Mouse (Mus musculus): ENCODE measurements at regions not wholly inside any gene's neighbourhood (a gene's known extent, or its start where the extent isn't known, plus 50 kb on each side); places are given as distances from the start of the nearest gene placed in this dataset.

DNA sequence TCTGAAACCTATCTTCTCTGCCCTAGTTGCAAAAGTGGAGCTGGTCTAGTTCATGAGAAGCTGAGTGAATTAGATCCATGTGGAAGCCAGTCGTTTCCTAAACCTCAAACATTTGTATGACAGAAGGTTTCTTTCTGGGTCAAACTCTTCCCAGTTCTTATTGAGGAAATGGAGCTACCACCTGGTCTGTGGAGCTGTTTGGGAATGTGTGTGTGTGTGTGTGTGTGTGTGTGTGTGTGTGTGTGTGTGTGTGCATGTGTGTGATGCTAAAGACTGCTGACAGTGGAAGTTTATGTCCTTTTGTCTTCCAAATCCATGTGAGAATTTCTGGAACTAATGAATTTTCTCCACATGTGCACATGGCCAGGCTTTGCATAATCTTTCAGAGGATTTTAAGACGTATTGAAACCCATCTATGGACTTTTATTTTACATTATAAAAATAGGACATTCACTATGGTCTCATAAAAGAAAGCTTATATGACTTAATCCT, 324.9 kb upstream of the Nr2f1 start:
- H3K27me3 ChIP-seq (replicated peaks; ENCODE audit: control insufficient read depth, insufficient read depth, low read length) = no peaks in the 10 kb centered on the region
- H3K36me3 ChIP-seq (ENCODE audit: control insufficient read depth, insufficient read depth, low read length) = no peaks in the 10 kb centered on the region
- H3K27ac ChIP-seq (ENCODE audit: low read depth) = no peak overlapping the region
- no peak overlapping the region for H3K9ac ChIP-seq (ENCODE audit: low read length)
- DNase-seq (ENCODE audit: low spot score) (no peak), ATAC-seq (replicated peaks; ENCODE audit: low FRiP score, low TSS enrichment, low read depth) (no peak)
- H3K4me2 ChIP-seq (ENCODE audit: low read length) = no peak overlapping the region
- no peaks in the 10 kb centered on the region for H3K9me3 ChIP-seq (ENCODE audit: control insufficient read depth, low read length)
- WGBS = 71% methylated on average over 2 of the region's 2 CpGs
- H3K4me3 ChIP-seq (ENCODE audit: low read depth, low read length) = no peak overlapping the region
- no peaks in the 10 kb centered on the region for H3K4me1 ChIP-seq (replicated peaks; ENCODE audit: control insufficient read depth, insufficient read depth, low read length)

DNA sequence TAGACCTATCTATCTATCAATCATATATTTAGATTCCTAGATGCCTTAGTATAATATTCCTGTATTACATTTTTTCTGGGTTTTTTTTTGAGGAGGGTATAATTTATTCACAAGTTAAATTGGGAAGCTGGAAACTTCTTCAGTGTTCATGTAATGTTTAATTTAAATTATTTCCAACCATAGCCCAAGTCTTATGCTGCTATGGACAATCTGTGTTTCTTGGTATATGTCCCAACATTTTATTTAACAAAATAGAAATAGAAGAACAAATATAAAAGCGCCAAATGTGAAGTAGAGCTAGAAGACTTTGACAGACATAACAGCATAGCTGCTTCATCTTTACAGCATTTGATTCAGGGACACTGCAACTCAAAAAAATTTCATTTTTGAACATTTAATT, 321.2 kb upstream of the Nr2f1 start:
- Histone ChIP-seq H3K9ac (ENCODE audit: low read length) (no peak overlapping the region), H3K27ac (ENCODE audit: low read depth) (no peak overlapping the region), H3K4me1 (replicated peaks; ENCODE audit: control insufficient read depth, insufficient read depth, low read length) (no peaks in the 10 kb centered on the region), H3K4me2 (ENCODE audit: low read length) (no peak overlapping the region), H3K4me3 (ENCODE audit: low read depth, low read length) (no peak overlapping the region), H3K9me3 (ENCODE audit: control insufficient read depth, low read length) (no peaks in the 10 kb centered on the region), H3K36me3 (ENCODE audit: control insufficient read depth, insufficient read depth, low read length) (no peaks in the 10 kb centered on the region), H3K27me3 (replicated peaks; ENCODE audit: control insufficient read depth, insufficient read depth, low read length) (no peaks in the 10 kb centered on the region)
- DNase-seq (ENCODE audit: low spot score) (no peak), ATAC-seq (replicated peaks; ENCODE audit: low FRiP score, low TSS enrichment, low read depth) (no peak)
- WGBS = 96% methylated on average over 1 of the region's 1 CpGs

DNA sequence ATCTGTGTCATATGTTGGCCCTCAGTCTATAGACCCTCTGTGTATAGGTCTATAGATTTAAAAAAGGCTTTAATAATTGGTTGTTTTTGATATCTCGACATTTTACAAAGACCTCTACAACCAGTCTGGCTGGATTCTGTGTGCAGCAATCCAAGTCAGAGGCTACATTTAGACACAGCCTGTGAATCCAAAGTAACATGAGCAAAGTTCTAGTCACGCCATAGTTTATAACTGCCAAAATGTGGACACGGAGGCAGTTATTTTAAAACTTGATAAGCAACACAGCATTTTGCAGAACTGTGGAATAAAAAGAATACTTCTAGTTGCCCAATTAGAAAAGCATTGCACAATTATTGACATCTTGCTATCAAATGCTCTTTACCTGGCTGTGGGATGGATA, 320.6 kb upstream of the Nr2f1 start:
- Histone ChIP-seq H3K36me3 (ENCODE audit: control insufficient read depth, insufficient read depth, low read length) (no peaks in the 10 kb centered on the region), H3K4me3 (ENCODE audit: low read depth, low read length) (no peak overlapping the region), H3K27ac (ENCODE audit: low read depth) (no peak overlapping the region), H3K9ac (ENCODE audit: low read length) (no peak overlapping the region), H3K9me3 (ENCODE audit: control insufficient read depth, low read length) (no peaks in the 10 kb centered on the region), H3K4me1 (replicated peaks; ENCODE audit: control insufficient read depth, insufficient read depth, low read length) (no peaks in the 10 kb centered on the region), H3K27me3 (replicated peaks; ENCODE audit: control insufficient read depth, insufficient read depth, low read length) (no peaks in the 10 kb centered on the region), H3K4me2 (ENCODE audit: low read length) (no peak overlapping the region)
- 84% methylated on average over 3 of the region's 3 CpGs for WGBS
- DNase-seq (ENCODE audit: low spot score) = no peak
- no peak for ATAC-seq (replicated peaks; ENCODE audit: low FRiP score, low TSS enrichment, low read depth)

DNA sequence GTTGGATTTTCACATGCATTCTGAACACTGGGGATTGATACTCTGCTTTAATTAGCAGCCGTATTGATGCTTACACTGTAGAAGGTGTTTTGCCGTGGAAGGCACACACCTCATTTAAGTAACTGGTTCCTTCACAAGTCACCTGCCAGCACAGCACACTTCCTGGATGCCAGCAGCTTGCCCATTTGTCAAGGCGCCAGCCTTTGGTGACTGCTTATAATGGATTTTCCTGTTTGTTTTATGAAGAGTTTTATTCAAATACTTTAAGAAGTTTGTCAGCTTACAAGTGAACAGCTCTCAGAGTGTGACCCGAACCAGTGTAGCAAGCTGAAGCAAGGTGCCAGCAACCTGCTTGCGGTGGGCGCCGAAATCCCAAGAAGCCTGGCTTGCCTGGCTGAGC, 301.0 kb upstream of the Nr2f1 start:
- Histone ChIP-seq H3K27me3 (replicated peaks; ENCODE audit: control insufficient read depth, insufficient read depth, low read length) (no peaks in the 10 kb centered on the region), H3K9ac (ENCODE audit: low read length) (no peak overlapping the region), H3K4me3 (ENCODE audit: low read depth, low read length) (no peak overlapping the region), H3K4me2 (ENCODE audit: low read length) (no peak overlapping the region), H3K27ac (ENCODE audit: low read depth) (no peak overlapping the region), H3K4me1 (replicated peaks; ENCODE audit: control insufficient read depth, insufficient read depth, low read length) (no peaks in the 10 kb centered on the region), H3K9me3 (ENCODE audit: control insufficient read depth, low read length) (no peaks in the 10 kb centered on the region), H3K36me3 (ENCODE audit: control insufficient read depth, insufficient read depth, low read length) (no peaks in the 10 kb centered on the region)
- WGBS = 83% methylated on average over 7 of the region's 7 CpGs
- no peak for ATAC-seq (replicated peaks; ENCODE audit: low FRiP score, low TSS enrichment, low read depth)
- DNase-seq (ENCODE audit: low spot score) = no peak

DNA sequence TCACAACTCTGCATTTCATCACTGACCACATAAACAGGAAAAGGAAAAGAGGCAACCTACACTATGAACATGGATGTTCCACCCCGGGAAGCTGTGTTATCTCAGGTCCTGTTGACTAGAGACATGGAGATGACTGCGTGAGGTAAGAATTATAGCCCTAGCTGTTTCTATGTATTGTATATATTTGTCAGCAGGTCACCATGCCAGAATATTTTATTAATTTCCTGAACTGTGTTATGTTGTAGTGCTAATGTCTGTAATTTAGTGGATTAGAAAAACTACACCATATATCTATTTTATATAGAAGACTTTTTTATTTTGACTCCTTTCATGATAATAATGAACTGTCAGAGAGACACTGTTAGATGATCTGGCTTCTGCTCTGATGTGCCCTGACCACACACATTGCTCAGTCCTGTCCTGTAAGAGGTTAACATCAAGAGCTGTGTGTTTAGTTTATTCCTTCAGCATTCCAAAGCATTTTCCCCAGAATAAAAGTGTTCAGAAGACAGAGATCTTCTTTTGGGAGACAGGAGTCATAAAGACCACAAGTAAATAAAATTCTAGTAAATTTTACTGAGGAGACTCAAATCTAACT, 284.3 kb upstream of the Nr2f1 start:
- DNase-seq (ENCODE audit: low spot score) (no peak), ATAC-seq (replicated peaks; ENCODE audit: low FRiP score, low TSS enrichment, low read depth) (no peak)
- H3K36me3 ChIP-seq (ENCODE audit: control insufficient read depth, insufficient read depth, low read length) = no peaks in the 10 kb centered on the region
- H3K9me3 ChIP-seq (ENCODE audit: control insufficient read depth, low read length) = 0 out of 2 replicates have a peak, but pooled peaks cover 2% of the 10 kb centered on the region
- H3K27me3 ChIP-seq (replicated peaks; ENCODE audit: control insufficient read depth, insufficient read depth, low read length) = no peaks in the 10 kb centered on the region
- H3K4me1 ChIP-seq (replicated peaks; ENCODE audit: control insufficient read depth, insufficient read depth, low read length) = peaks cover 8% of the 10 kb centered on the region
- peak overlapping the region; percentile 20; the same call in 1 of the 2 replicates for H3K4me2 ChIP-seq (ENCODE audit: low read length)
- no peak overlapping the region for H3K4me3 ChIP-seq (ENCODE audit: low read depth, low read length)
- H3K27ac ChIP-seq (ENCODE audit: low read depth) = no peak overlapping the region
- H3K9ac ChIP-seq (ENCODE audit: low read length) = no peak overlapping the region
- WGBS = 34% methylated on average over 2 of the region's 2 CpGs

DNA sequence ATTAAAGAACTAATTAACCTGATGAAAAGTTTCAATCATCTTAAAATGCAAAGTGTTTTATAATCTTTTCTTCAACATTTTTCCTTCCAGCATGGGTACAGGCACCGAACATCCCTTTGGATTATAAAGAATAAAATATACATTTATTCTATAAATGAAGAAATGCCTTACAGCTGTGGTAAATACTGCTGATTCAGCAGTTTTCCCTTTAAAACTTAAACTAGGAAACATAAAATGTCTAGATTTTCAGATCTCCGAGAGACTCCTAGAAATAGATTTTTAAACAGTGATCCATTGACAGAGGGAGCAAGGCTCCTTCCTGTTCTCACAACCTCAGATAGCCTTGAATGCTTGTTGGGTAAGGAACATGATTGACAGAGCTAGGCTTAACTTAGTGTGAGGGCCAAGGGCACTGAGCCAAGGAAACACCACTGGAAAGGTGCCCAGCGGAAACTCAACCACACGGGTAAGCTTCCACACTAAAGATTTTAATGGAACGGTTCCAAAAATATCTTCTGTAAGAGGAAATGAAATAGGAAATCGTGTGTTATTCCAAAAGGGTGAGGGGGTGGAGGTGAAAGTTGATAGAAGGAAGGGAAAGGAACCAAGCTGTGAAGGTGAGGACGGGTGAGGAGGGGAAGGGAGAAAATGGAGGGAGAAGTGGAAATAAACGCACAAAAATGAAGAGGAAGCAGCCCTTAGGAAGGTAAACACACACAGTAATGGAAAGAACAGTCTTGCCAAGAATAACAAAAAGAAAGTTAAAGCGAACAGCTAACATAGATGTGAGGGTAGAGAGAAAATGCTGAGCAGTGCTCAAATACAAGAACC, 283.6 kb upstream of the Nr2f1 start:
- H3K4me2 ChIP-seq (ENCODE audit: low read length) = peak overlapping the region; percentile 20; the same call in 1 of the 2 replicates
- no peak overlapping the region for H3K9ac ChIP-seq (ENCODE audit: low read length)
- peaks cover 8% of the 10 kb centered on the region for H3K4me1 ChIP-seq (replicated peaks; ENCODE audit: control insufficient read depth, insufficient read depth, low read length)
- 0 out of 2 replicates have a peak, but pooled peaks cover 2% of the 10 kb centered on the region for H3K9me3 ChIP-seq (ENCODE audit: control insufficient read depth, low read length)
- H3K27ac ChIP-seq (ENCODE audit: low read depth) = 0 out of 2 replicates have a peak overlapping the region, but pooled peaks have one; percentile 18
- WGBS = 38% methylated on average over 9 of the region's 9 CpGs
- no peaks in the 10 kb centered on the region for H3K27me3 ChIP-seq (replicated peaks; ENCODE audit: control insufficient read depth, insufficient read depth, low read length)
- H3K36me3 ChIP-seq (ENCODE audit: control insufficient read depth, insufficient read depth, low read length) = no peaks in the 10 kb centered on the region
- H3K4me3 ChIP-seq (ENCODE audit: low read depth, low read length) = no peak overlapping the region
- DNase-seq (ENCODE audit: low spot score) = no peak
- no peak for ATAC-seq (replicated peaks; ENCODE audit: low FRiP score, low TSS enrichment, low read depth)

DNA sequence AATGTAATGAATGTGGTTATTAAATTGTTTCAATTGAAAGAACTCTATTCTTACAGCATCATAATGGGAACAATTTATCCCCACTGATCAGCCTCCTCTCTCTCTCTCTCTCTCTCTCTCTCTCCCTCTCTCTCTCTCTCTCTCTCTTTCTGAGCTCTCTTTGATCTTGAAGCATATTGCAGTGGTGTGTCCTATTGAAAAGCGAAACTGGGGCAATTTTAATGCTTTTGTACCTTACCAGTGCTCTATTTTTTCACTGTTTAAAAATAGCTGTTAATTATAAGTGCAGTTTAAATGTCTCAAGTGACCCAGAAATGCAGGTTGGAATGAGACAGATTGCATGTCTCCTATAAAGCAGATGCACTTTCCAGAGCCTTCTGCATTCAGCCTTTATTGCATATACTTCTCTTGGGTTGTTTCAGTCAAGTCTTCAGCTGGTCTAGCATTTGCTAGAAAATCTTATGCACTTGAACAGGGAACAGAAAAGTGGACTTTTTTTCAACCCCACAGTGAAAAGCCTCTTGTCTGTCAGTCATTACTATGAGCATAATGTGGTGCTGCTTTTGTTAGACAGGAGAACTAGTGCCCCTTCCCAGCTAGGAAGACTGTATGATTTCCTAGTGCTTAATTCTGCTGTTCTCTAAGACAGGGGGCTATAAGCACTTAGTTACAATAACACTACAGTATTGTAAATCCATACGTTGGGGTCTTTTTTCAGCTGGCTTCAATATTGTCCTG, 251.9 kb upstream of the Nr2f1 start:
- Histone ChIP-seq H3K27me3 (replicated peaks; ENCODE audit: control insufficient read depth, insufficient read depth, low read length) (no peaks in the 10 kb centered on the region), H3K27ac (ENCODE audit: low read depth) (no peak overlapping the region), H3K4me2 (ENCODE audit: low read length) (no peak overlapping the region), H3K4me1 (replicated peaks; ENCODE audit: control insufficient read depth, insufficient read depth, low read length) (peaks cover 5% of the 10 kb centered on the region; the same call in 1 of the 2 replicates), H3K4me3 (ENCODE audit: low read depth, low read length) (no peak overlapping the region), H3K9ac (ENCODE audit: low read length) (no peak overlapping the region), H3K36me3 (ENCODE audit: control insufficient read depth, insufficient read depth, low read length) (no peaks in the 10 kb centered on the region), H3K9me3 (ENCODE audit: control insufficient read depth, low read length) (no peaks in the 10 kb centered on the region)
- no peak for ATAC-seq (replicated peaks; ENCODE audit: low FRiP score, low TSS enrichment, low read depth)
- WGBS = 71% methylated on average over 2 of the region's 2 CpGs
- no peak for DNase-seq (ENCODE audit: low spot score)

DNA sequence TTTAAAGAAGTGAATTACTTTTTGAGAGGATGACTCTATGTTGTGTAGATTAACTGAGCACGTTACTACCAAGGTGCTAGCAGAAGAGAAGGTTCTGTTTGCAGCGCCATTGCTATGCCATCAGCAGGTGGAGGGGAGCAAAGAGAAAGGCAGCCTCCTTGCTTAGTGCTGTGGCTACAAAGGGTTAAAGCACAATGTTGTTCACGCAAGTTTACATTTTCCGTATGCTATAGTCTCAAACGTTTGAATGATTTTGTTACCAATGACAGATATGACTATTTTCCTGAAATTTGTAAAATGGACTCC, 247.1 kb upstream of the Nr2f1 start:
- 48% methylated on average over 5 of the region's 5 CpGs for WGBS
- Histone ChIP-seq H3K27me3 (replicated peaks; ENCODE audit: control insufficient read depth, insufficient read depth, low read length) (no peaks in the 10 kb centered on the region), H3K9ac (ENCODE audit: low read length) (no peak overlapping the region), H3K4me3 (ENCODE audit: low read depth, low read length) (no peak overlapping the region), H3K4me2 (ENCODE audit: low read length) (no peak overlapping the region), H3K36me3 (ENCODE audit: control insufficient read depth, insufficient read depth, low read length) (no peaks in the 10 kb centered on the region), H3K27ac (ENCODE audit: low read depth) (no peak overlapping the region), H3K9me3 (ENCODE audit: control insufficient read depth, low read length) (no peaks in the 10 kb centered on the region), H3K4me1 (replicated peaks; ENCODE audit: control insufficient read depth, insufficient read depth, low read length) (peaks cover 24% of the 10 kb centered on the region)
- DNase-seq (ENCODE audit: low spot score) (no peak), ATAC-seq (replicated peaks; ENCODE audit: low FRiP score, low TSS enrichment, low read depth) (no peak)

Measured in intestine, embryonic 14.5 days (tissue).